Mouse (Mus musculus) midbrain, postnatal 0 days (tissue): ENCODE measurements around the gene Zfp64. TPM values are rescaled to one million over a fixed set of nuclear protein-coding genes. Genes with fewer than 3 reads are reported as not detected.

ENCODE experiments used
- ATAC-seq: fragments of 200-750 bp; cut with Nextera tagmentation; 2 replicates; pipeline ENCODE4 v1.8.0; 2017; ENCODE audit warnings: moderate number of reproducible peaks, mild to moderate bottlenecking, moderate TSS enrichment, moderate library complexity; ENCODE audit not compliant: low FRiP score
- DNase-seq: peaks from one replicate; pipeline ENCODE4 v3.0.0-alpha.2; 2015; ENCODE audit warnings: low spot score
- H3K27ac ChIP-seq: fragments of 300-500 bp; sonication (generic); 2 replicates; pipeline ENCODE4 v1.5.1; 2014; ENCODE audit warnings: low read depth, mild to moderate bottlenecking, low read length, mixed read lengths
- H3K27me3 ChIP-seq: fragments of 300-500 bp; sonication (generic); 2 replicates; pipeline ENCODE4 v1.6.1; 2014; ENCODE audit warnings: low read length, control low read depth, mixed read lengths; ENCODE audit not compliant: insufficient read depth
- H3K36me3 ChIP-seq: fragments of 300-500 bp; sonication (generic); 2 replicates; pipeline ENCODE4 v1.6.1; 2014; ENCODE audit warnings: low read length, control low read depth, mixed read lengths; ENCODE audit not compliant: insufficient read depth
- H3K4me1 ChIP-seq: fragments of 300-500 bp; sonication (generic); 2 replicates; pipeline ENCODE4 v1.6.1; 2014; ENCODE audit warnings: mild to moderate bottlenecking, control low read depth, antibody characterized with exemption, low read length, mixed read lengths; ENCODE audit not compliant: insufficient read depth
- H3K4me2 ChIP-seq: fragments of 300-500 bp; sonication (generic); 2 replicates; pipeline ENCODE4 v1.6.1; 2014; ENCODE audit warnings: low read depth, mild to moderate bottlenecking, low read length, mixed read lengths; ENCODE audit not compliant: poor library complexity, severe bottlenecking
- H3K4me3 ChIP-seq: fragments of 300-500 bp; sonication (generic); 2 replicates; pipeline ENCODE4 v1.5.1; 2014; ENCODE audit warnings: low read depth, mild to moderate bottlenecking, low read length, moderate library complexity
- H3K9ac ChIP-seq: fragments of 300-500 bp; sonication (generic); replicated peaks from 2 replicates; pipeline ENCODE4 v1.6.1; 2014; ENCODE audit warnings: mild to moderate bottlenecking, low read length, moderate library complexity, mixed read lengths; ENCODE audit not compliant: poor library complexity, severe bottlenecking
- H3K9me3 ChIP-seq: fragments of 300-500 bp; sonication (generic); 2 replicates; pipeline ENCODE4 v1.6.1; 2016; ENCODE audit warnings: low read length, control low read depth
- CTCF ChIP-seq: IDR thresholded peaks from 2 replicates; pipeline ENCODE4 v1.5.1; 2016; ENCODE audit warnings: antibody characterized with exemption, mild to moderate bottlenecking
- WGBS: fragments of 180-500 bp; shearing (Covaris S2); extraction: QIAGEN DNeasy Blood & Tissue Kit; methylation state at CpG from one replicate; pipeline ENCODE4 v1.1.7; 2014; 5-methylcytosine and 5-hydroxymethylcytosine counted together
- polyA plus RNA-seq: library from polyadenylated mRNA; unstranded; fragments of >200 nt; fragmentation: Nextera tagmentation; extraction: Ambion mirVana; gene quantifications from 2 replicates; pipeline ENCODE4 v1.2.1, GENCODE M21; 2015
- total RNA-seq: library from RNA; depleted of rRNA; stranded (reverse); fragments of >200 nt; gene quantifications from 2 replicates; pipeline ENCODE4 v1.2.3, GENCODE M21; 2014

Gene Zfp64
- total and polyA plus RNA-seq, 2 experiments from 2014 or later = 34.2 to 57.7 TPM

DNA sequence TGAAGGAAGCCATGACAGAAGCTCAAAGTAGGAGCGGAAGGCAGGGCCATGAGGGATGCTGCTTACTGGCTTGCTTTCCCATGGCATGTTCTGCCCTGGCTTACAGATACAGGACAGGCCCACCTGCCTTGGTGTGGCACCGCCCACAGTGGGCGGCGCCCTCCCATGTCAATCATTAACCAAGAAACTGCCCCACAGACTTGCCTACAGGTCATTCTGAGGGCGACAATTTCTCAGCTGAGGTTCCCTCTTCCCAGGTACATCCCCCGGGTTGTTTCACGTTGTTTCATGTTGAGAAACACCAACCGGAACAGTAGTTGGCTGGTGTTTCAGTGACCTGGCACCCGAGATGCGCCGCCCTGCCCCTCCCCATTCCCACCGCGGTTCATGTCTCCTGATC, 32.0 kb upstream of the Zfp64 start:
- WGBS = 82% methylated on average over 13 of the region's 13 CpGs
- Histone ChIP-seq H3K4me3 (no peak overlapping the region), H3K4me1 (no peaks in the 10 kb centered on the region)

DNA sequence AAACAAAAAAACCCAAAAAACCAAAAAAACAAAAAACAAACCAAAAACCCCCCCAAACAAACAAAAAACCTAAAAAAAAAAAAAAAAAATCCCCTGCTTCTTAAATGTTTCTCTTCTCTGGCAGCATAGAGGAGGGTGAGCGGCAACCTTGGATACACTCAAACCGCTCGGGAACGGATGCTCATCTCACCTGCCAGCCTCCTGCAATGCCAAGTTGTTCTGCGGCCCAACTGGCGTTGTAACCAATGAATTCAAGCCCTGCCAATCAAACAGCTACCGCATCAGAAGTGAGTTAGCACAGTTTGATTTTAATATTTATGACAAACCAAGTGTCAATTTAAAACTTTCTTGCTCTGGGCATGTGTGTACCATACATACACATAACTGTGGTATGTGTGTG, 26.6 kb upstream of the Zfp64 start:
- Histone ChIP-seq H3K4me2 (no peak overlapping the region), H3K36me3 (no peaks in the 10 kb centered on the region), H3K27me3 (no peaks in the 10 kb centered on the region), H3K4me3 (no peak overlapping the region), H3K9me3 (no peaks in the 10 kb centered on the region), H3K9ac (no peak overlapping the region), H3K27ac (no peak overlapping the region), H3K4me1 (no peaks in the 10 kb centered on the region)
- TF ChIP-seq CTCF = no peak
- ATAC-seq (no peak), DNase-seq (no peak)
- WGBS = 92% methylated on average over 7 of the region's 7 CpGs

More for the DNA sequence above, 32.0 kb upstream of the Zfp64 start:
- no peak for TF ChIP-seq CTCF
- Histone ChIP-seq H3K27me3 (no peaks in the 10 kb centered on the region), H3K9ac (no peak overlapping the region), H3K27ac (no peak overlapping the region), H3K9me3 (no peaks in the 10 kb centered on the region), H3K36me3 (no peaks in the 10 kb centered on the region), H3K4me2 (no peak overlapping the region)
- DNase-seq (no peak), ATAC-seq (no peak)

GRCm38 (mm10) chr2:168981448-168981847, 26.1 kb upstream of the Zfp64 start:
- H3K4me2 ChIP-seq = 0 out of 2 replicates have a peak overlapping the region, but pooled peaks have one; percentile 4
- H3K9ac ChIP-seq = no peak overlapping the region
- no peaks in the 10 kb centered on the region for H3K36me3 ChIP-seq
- H3K27ac ChIP-seq = no peak overlapping the region
- TF ChIP-seq CTCF = no peak
- H3K4me1 ChIP-seq = no peaks in the 10 kb centered on the region
- DNase-seq (no peak), ATAC-seq (no peak)
- no peaks in the 10 kb centered on the region for H3K27me3 ChIP-seq
- H3K9me3 ChIP-seq = no peaks in the 10 kb centered on the region
- 80% methylated on average over 11 of the region's 12 CpGs for WGBS
- no peak overlapping the region for H3K4me3 ChIP-seq

DNA sequence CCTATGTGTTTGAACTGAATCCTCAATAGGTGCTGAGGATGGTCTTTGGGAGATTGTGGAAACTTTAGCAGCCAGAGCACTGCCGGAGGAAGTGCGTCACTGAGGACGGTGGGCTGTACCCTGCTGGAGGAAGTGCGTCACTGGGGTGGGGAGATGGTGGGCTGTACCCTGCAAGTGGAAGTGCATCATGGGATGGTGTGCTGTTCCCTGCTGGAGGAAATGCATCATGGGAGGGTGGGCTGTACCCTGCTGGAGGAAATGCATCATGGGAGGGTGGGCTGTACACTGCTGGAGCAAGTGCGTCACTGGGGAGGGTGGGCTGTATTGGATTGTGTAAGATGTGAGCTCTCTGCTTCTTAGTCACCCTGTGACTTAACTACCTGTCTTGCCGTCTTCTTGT, 25.5 kb upstream of the Zfp64 start:
- peak; percentile 10; the same call in 1 of the 2 replicates for TF ChIP-seq CTCF
- ATAC-seq = peak; percentile 72; the same call in 1 of the 2 replicates
- Histone ChIP-seq H3K9me3 (no peaks in the 10 kb centered on the region), H3K27me3 (no peaks in the 10 kb centered on the region), H3K4me1 (no peaks in the 10 kb centered on the region), H3K4me2 (no peak overlapping the region), H3K27ac (no peak overlapping the region), H3K4me3 (no peak overlapping the region), H3K9ac (no peak overlapping the region), H3K36me3 (no peaks in the 10 kb centered on the region)
- 60% methylated on average over 6 of the region's 6 CpGs for WGBS
- peak; percentile 63 for DNase-seq

DNA sequence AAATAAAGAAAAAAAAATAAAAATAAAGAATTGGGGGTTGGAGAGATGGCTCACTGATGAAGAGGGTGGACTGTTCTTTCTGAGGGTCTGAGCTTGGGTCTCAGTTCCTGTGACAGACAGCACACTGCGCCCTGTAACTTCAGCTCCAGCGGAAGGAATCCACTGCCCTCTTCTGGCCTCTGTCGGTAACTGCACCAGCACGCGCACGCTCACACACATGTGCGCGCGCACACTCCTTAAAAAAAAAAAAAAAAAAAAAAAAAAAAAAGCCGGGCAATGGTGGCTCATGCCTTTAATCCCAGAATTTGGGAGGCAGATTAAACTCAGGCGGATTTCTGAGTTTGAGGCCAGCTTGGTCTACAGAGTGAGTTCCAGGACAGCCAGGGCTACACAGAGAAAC, 24.4 kb upstream of the Zfp64 start:
- TF ChIP-seq CTCF = peak; percentile 39
- H3K4me3 ChIP-seq = no peak overlapping the region
- DNase-seq (no peak), ATAC-seq (no peak)
- H3K4me1 ChIP-seq = no peaks in the 10 kb centered on the region
- H3K4me2 ChIP-seq = no peak overlapping the region
- no peaks in the 10 kb centered on the region for H3K36me3 ChIP-seq
- H3K9ac ChIP-seq = no peak overlapping the region
- WGBS = 64% methylated on average over 11 of the region's 11 CpGs
- no peaks in the 10 kb centered on the region for H3K9me3 ChIP-seq
- no peaks in the 10 kb centered on the region for H3K27me3 ChIP-seq
- H3K27ac ChIP-seq = no peak overlapping the region

GRCm38 (mm10) chr2:168978031-168978430, 22.6 kb upstream of the Zfp64 start:
- H3K27me3 ChIP-seq = no peaks in the 10 kb centered on the region
- ATAC-seq = no peak
- no peaks in the 10 kb centered on the region for H3K4me1 ChIP-seq
- no peaks in the 10 kb centered on the region for H3K9me3 ChIP-seq
- H3K4me3 ChIP-seq = no peak overlapping the region
- no peak for TF ChIP-seq CTCF
- peak; percentile 62 for DNase-seq
- H3K9ac ChIP-seq = no peak overlapping the region
- no peak overlapping the region for H3K4me2 ChIP-seq
- H3K27ac ChIP-seq = no peak overlapping the region
- WGBS = 47% methylated on average over 9 of the region's 9 CpGs
- H3K36me3 ChIP-seq = no peaks in the 10 kb centered on the region
